10 mouse cellular contexts compared by ENCODE assay signal in the genomic region with DNA sequence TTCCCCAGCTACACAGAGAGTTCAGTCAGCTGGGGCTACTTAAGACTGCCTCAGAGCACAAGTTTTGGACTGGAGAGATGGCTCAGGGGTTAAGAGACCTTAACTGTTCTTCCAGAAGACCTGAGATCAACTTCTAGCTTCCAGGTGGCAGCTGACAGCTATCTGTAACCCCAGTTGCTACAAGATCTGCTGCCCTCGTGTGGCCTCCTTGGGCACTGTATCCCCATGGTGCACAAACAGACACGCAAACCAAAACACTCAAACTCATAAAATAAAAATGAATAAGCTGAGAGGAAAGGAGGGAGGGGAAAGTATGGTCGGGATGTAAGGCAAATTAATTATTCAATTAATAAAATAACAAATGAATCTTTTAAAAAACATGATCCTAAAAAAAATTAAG. TPM values are rescaled to one million over a fixed set of nuclear protein-coding genes. Genes with fewer than 3 reads are reported as not detected.
DNase-seq lines count a peak whose midpoint lies in the region; ATAC-seq and TF ChIP-seq lines count a peak whose summit lies in the region.
"Had no signal": no experiment of that assay in that cellular context is flagged by ENCODE, and none has a peak within 500 bp of the region (broad histone marks: within the 10 kb centered on the region; RNA-seq: fewer than 3 reads in every experiment).

No protein-coding gene starts in this region.

- H3K27ac ChIP-seq in embryonic facial prominence, embryonic 11.5 days (replicated peaks; ENCODE audit: low read depth, low read length), result no peak overlapping the region
- H3K27ac ChIP-seq: lung, embryonic 15.5 days had no signal

- no peak overlapping the region for H3K4me2 ChIP-seq in embryonic facial prominence, embryonic 11.5 days (ENCODE audit: low read depth, low read length)
- H3K4me2 ChIP-seq: lung, embryonic 15.5 days had no signal

- no peak overlapping the region for H3K9ac ChIP-seq in embryonic facial prominence, embryonic 11.5 days (replicated peaks; ENCODE audit: low read length)
- H3K9ac ChIP-seq: lung, embryonic 15.5 days had no signal

- no peak for TF ChIP-seq POLR2A in lung, adult 2 months (IDR thresholded peaks at IDR 0.05; ENCODE audit: borderline replicate concordance, extremely low read depth, low read depth, low read length)

- no peaks in the 10 kb centered on the region for H3K4me1 ChIP-seq in lung, adult 2 months (ENCODE audit: control insufficient read depth, insufficient read depth, low read length)
- H3K4me1 ChIP-seq in embryonic facial prominence, embryonic 11.5 days (ENCODE audit: control insufficient read depth, insufficient read depth, low read length), result no peaks in the 10 kb centered on the region

- WGBS in lung, adult 2 months, result 34% methylated on average over 3 of the region's 3 CpGs
- WGBS in embryonic facial prominence, embryonic 11.5 days, result 44% methylated on average over 3 of the region's 3 CpGs

- H3K4me3 ChIP-seq in lung, adult 2 months (replicated peaks; ENCODE audit: extremely low read depth, low read depth, low read length), result no peak overlapping the region
- no peak overlapping the region for H3K4me3 ChIP-seq in embryonic facial prominence, embryonic 11.5 days (ENCODE audit: low read depth, low read length)
- H3K4me3 ChIP-seq: lung, embryonic 15.5 days had no signal

- no peak for ATAC-seq in embryonic facial prominence, embryonic 11.5 days (replicated peaks; ENCODE audit: insufficient number of reproducible peaks, low FRiP score, low TSS enrichment, low read depth)

- H3K9me3 ChIP-seq in embryonic facial prominence, embryonic 11.5 days (replicated peaks; ENCODE audit: control insufficient read depth, low read length), result no peaks in the 10 kb centered on the region
- H3K9me3 ChIP-seq: G1E; lung, embryonic 15.5 days had no signal

- DNase-seq in adrenal gland, postnatal 36 days, result peak; percentile 16 to 27
- DNase-seq in adrenal gland, adult 8-10 months, result no peak
- peak; percentile 26 for DNase-seq in lung, adult 2 months
- no peak for DNase-seq in lung, postnatal 25 days (ENCODE audit: low spot score)
- DNase-seq in embryonic facial prominence, embryonic 11.5 days (ENCODE audit: low spot score), result peak; percentile 49
- peak; percentile 67 for DNase-seq in testis, postnatal 10 days (ENCODE audit: low spot score)
- no peak for DNase-seq in right cerebral cortex, adult 2 months (ENCODE audit: low spot score in 2 of 2)
- no peak for DNase-seq in layer of hippocampus, adult 11-12 months (ENCODE audit: low spot score)

- H3K27me3 ChIP-seq in embryonic facial prominence, embryonic 11.5 days (ENCODE audit: control insufficient read depth, insufficient read depth, low read length), result no peaks in the 10 kb centered on the region
- H3K27me3 ChIP-seq: lung, embryonic 15.5 days had no signal

- TF ChIP-seq CTCF in lung, adult 2 months (IDR thresholded peaks at IDR 0.05; ENCODE audit: insufficient read depth, low read length), result peak; percentile 63

- H3K36me3 ChIP-seq in embryonic facial prominence, embryonic 11.5 days (replicated peaks; ENCODE audit: control insufficient read depth, insufficient read depth, low read depth, low read length), result no peaks in the 10 kb centered on the region
- H3K36me3 ChIP-seq: G1E; lung, embryonic 15.5 days had no signal

RNA-seq across cellular contexts. Expression of gene Fam89a, which starts 6.9 kb away (rescaled TPM):
- under 1 TPM; 0.20 to 0.23 TPM for total RNA-seq in adrenal gland, postnatal 36 days (2021)
- under 1 TPM in 3 of 4 experiments, not detected in 1; 0.42 to 0.73 (median 0.49) TPM for total RNA-seq in adrenal gland, adult 8-10 months (2022)
- polyA plus RNA-seq in lung, adult 2 months (2012; rRNA removed), result 4.0 and 4.9 TPM in 2 replicates
- polyA plus RNA-seq in embryonic facial prominence, embryonic 11.5 days (2014; fragmentation: Nextera tagmentation; extraction: Ambion mirVana), result 6.0 and 6.8 TPM in 2 replicates
- total RNA-seq: G1E had no signal
- polyA plus RNA-seq: G1E had no signal

RNA-seq across cellular contexts. Expression of gene Trim67, which starts 34.3 kb away (rescaled TPM):
- 1 to 10 TPM in 1 of 2 experiments, under 1 TPM in 1; 0.86 to 1.0 TPM for total RNA-seq in adrenal gland, postnatal 36 days (2021)
- 1 to 10 TPM in 3 of 4 experiments, under 1 TPM in 1; 0.99 to 2.9 (median 1.3) TPM for total RNA-seq in adrenal gland, adult 8-10 months (2022)
- polyA plus RNA-seq in lung, adult 2 months (2012; rRNA removed), result 0.44 and 0.51 TPM in 2 replicates
- polyA plus RNA-seq in embryonic facial prominence, embryonic 11.5 days (2014; fragmentation: Nextera tagmentation; extraction: Ambion mirVana), result 1.2 and 1.4 TPM in 2 replicates
- polyA plus RNA-seq: G1E had no signal

RNA-seq across cellular contexts. Expression of gene Arv1, which starts 36.6 kb away (rescaled TPM):
- 1 to 10 TPM; 8.7 to 9.8 TPM for total RNA-seq in adrenal gland, postnatal 36 days (2021)
- 10 to 100 TPM in 3 of 4 experiments, 1 to 10 TPM in 1; 6.4 to 15.9 (median 13.3) TPM for total RNA-seq in adrenal gland, adult 8-10 months (2022)
- polyA plus RNA-seq in lung, adult 2 months (2012; rRNA removed), result 15.6 and 15.9 TPM in 2 replicates
- polyA plus RNA-seq in embryonic facial prominence, embryonic 11.5 days (2014; fragmentation: Nextera tagmentation; extraction: Ambion mirVana), result 25.7 and 27.1 TPM in 2 replicates

RNA-seq across cellular contexts. Expression of gene Ttc13, which starts 36.8 kb away (rescaled TPM):
- total RNA-seq in adrenal gland, postnatal 36 days (2021), result 10 to 100 TPM; 39.8 to 41.5 TPM
- 10 to 100 TPM; 39.3 to 45.5 (median 42.7) TPM for total RNA-seq in adrenal gland, adult 8-10 months (2022)
- 13.4 and 16.4 TPM in 2 replicates for polyA plus RNA-seq in lung, adult 2 months (2012; rRNA removed)
- 52.1 and 55.1 TPM in 2 replicates for polyA plus RNA-seq in embryonic facial prominence, embryonic 11.5 days (2014; fragmentation: Nextera tagmentation; extraction: Ambion mirVana)

Comparison
In these comparisons a context has a peak if more than half of its experiments do, and no peak if none do; other contexts are left out.
1. DNase-seq: peak in adrenal gland, postnatal 36 days (2 of 2), lung, adult 2 months (single experiment), embryonic facial prominence, embryonic 11.5 days (single experiment) and testis, postnatal 10 days (single experiment); none in adrenal gland, adult 8-10 months (single experiment), lung, postnatal 25 days (single experiment), right cerebral cortex, adult 2 months (0 of 2) and layer of hippocampus, adult 11-12 months (single experiment).